Mouse (Mus musculus) forebrain, embryonic 16.5 days (tissue): ENCODE measurements around the gene Ssmem1. TPM values are rescaled to one million over a fixed set of nuclear protein-coding genes. Genes with fewer than 3 reads are reported as not detected.

Experiments
- ATAC-seq: fragments of 200-750 bp; cut with Nextera tagmentation; 2 replicates; pipeline ENCODE4 v1.8.0; 2017; ENCODE audit warnings: mild to moderate bottlenecking, moderate library complexity
- H3K27ac ChIP-seq: fragments of 300-500 bp; sonication (generic); 2 replicates; pipeline ENCODE4 v1.5.1; 2014; ENCODE audit warnings: low read length, control low read depth
- H3K27me3 ChIP-seq: fragments of 300-500 bp; sonication (generic); replicated peaks from 2 replicates; pipeline ENCODE4 v1.6.1; 2014; ENCODE audit warnings: low read length; ENCODE audit not compliant: control insufficient read depth, insufficient read depth
- H3K36me3 ChIP-seq: fragments of 300-500 bp; sonication (generic); 2 replicates; pipeline ENCODE4 v1.6.1; 2014; ENCODE audit not compliant: control insufficient read depth, insufficient read depth
- H3K4me1 ChIP-seq: fragments of 300-500 bp; sonication (generic); replicated peaks from 2 replicates; pipeline ENCODE4 v1.6.1; 2014; ENCODE audit warnings: low read length; ENCODE audit not compliant: control insufficient read depth, insufficient read depth
- H3K4me2 ChIP-seq: fragments of 300-500 bp; sonication (generic); 2 replicates; pipeline ENCODE4 v1.6.1; 2014; ENCODE audit warnings: mild to moderate bottlenecking, low read length, control low read depth
- H3K4me3 ChIP-seq: fragments of 300-500 bp; sonication (generic); replicated peaks from 2 replicates; pipeline ENCODE4 v1.5.1; 2014; ENCODE audit warnings: mild to moderate bottlenecking, low read length, control low read depth
- H3K9ac ChIP-seq: fragments of 300-500 bp; sonication (generic); replicated peaks from 2 replicates; pipeline ENCODE4 v1.6.1; 2014; ENCODE audit warnings: low read depth, low read length, control low read depth
- H3K9me3 ChIP-seq: fragments of 300-500 bp; sonication (generic); 2 replicates; pipeline ENCODE4 v1.6.1; 2016; ENCODE audit warnings: low read length; ENCODE audit not compliant: control insufficient read depth
- WGBS: fragments of 180-500 bp; shearing (Covaris S2); extraction: QIAGEN DNeasy Blood & Tissue Kit; methylation state at CpG from one replicate; pipeline ENCODE4 v1.1.7; 2014; 5-methylcytosine and 5-hydroxymethylcytosine counted together
- polyA plus RNA-seq: library from polyadenylated mRNA; unstranded; fragments of >200 nt; fragmentation: Nextera tagmentation; extraction: Ambion mirVana; gene quantifications from 2 replicates; pipeline ENCODE4 v1.2.1, GENCODE M21; 2015

The Ssmem1 gene
- not detected in 2 replicates for polyA plus RNA-seq

- WGBS, result under 1% methylated on average over 37 of the region's 37 CpGs
- Histone ChIP-seq H3K9me3 (no peaks in the 10 kb centered on the region), H3K27me3 (no peaks in the 10 kb centered on the region), H3K9ac (peak within 1 kb of the TSS; percentile 64), H3K4me2 (peak within 1 kb of the TSS; percentile 89), H3K27ac (peak within 1 kb of the TSS; percentile 91), H3K4me3 (peak within 1 kb of the TSS; percentile 60), H3K4me1 (peaks cover 6% of the 10 kb centered on the region), H3K36me3 (peaks cover 3% of the 10 kb centered on the region; the same call in 1 of the 2 replicates)
- peak; percentile 99 for ATAC-seq
Observed at GRCm38 (mm10) chr6:30509265-30510239, at the start of gene Ssmem1, which contains the start of gene Tmem209. Gene Ssmem1 (plus strand): TSS chr6:30509849. Gene Tmem209 (minus strand): TSS chr6:30509783.

GRCm38 (mm10) chr6:30460750-30461446 is 48.8 kb upstream of the Ssmem1 start:
- H3K4me1 ChIP-seq, result peaks cover 20% of the 10 kb centered on the region
- WGBS, result 8% methylated on average over 19 of the region's 19 CpGs
- ATAC-seq, result peak; percentile 93
- no peaks in the 10 kb centered on the region for H3K27me3 ChIP-seq
- peak overlapping the region; percentile 47 for H3K4me2 ChIP-seq
- H3K27ac ChIP-seq, result peak overlapping the region; percentile 97
- H3K9ac ChIP-seq, result peak overlapping the region; percentile 61
- H3K9me3 ChIP-seq, result no peaks in the 10 kb centered on the region
- H3K4me3 ChIP-seq, result 0 out of 2 replicates have a peak overlapping the region, but pooled peaks have one; percentile 6
- no peaks in the 10 kb centered on the region for H3K36me3 ChIP-seq

GRCm38 (mm10) chr6:30461755-30462344 is 47.8 kb upstream of the Ssmem1 start:
- H3K27me3 ChIP-seq, result no peaks in the 10 kb centered on the region
- H3K4me2 ChIP-seq, result no peak overlapping the region
- whole genome bisulfite sequencing, result 94% methylated on average over 12 of the region's 13 CpGs
- H3K9me3 ChIP-seq, result no peaks in the 10 kb centered on the region
- H3K9ac ChIP-seq, result no peak overlapping the region
- peaks cover 20% of the 10 kb centered on the region for H3K4me1 ChIP-seq
- no peak overlapping the region for H3K4me3 ChIP-seq
- H3K27ac ChIP-seq, result peak overlapping the region; percentile 97; the same call in 1 of the 2 replicates
- H3K36me3 ChIP-seq, result no peaks in the 10 kb centered on the region
- no peak for ATAC-seq

- no peak overlapping the region for H3K4me3 ChIP-seq
- WGBS, result 52% methylated on average over 7 of the region's 7 CpGs
- no peak overlapping the region for H3K4me2 ChIP-seq
- H3K9me3 ChIP-seq, result no peaks in the 10 kb centered on the region
- no peak overlapping the region for H3K9ac ChIP-seq
- H3K36me3 ChIP-seq, result no peaks in the 10 kb centered on the region
- H3K4me1 ChIP-seq, result peaks cover 20% of the 10 kb centered on the region
- no peak for ATAC-seq
- H3K27ac ChIP-seq, result no peak overlapping the region
- no peaks in the 10 kb centered on the region for H3K27me3 ChIP-seq
Observed at GRCm38 (mm10) chr6:30462822-30463221, 46.8 kb upstream of the Ssmem1 start.

- no peak for ATAC-seq
- Histone ChIP-seq H3K4me1 (peaks cover 17% of the 10 kb centered on the region), H3K27me3 (no peaks in the 10 kb centered on the region), H3K36me3 (no peaks in the 10 kb centered on the region), H3K9ac (no peak overlapping the region), H3K27ac (no peak overlapping the region), H3K4me2 (no peak overlapping the region), H3K4me3 (no peak overlapping the region), H3K9me3 (no peaks in the 10 kb centered on the region)
- WGBS, result 85% methylated on average over 11 of the region's 11 CpGs
Observed at GRCm38 (mm10) chr6:30465586-30465985, 44.1 kb upstream of the Ssmem1 start.

GRCm38 (mm10) chr6:30468058-30468457 is 41.6 kb upstream of the Ssmem1 start:
- Histone ChIP-seq H3K4me2 (no peak overlapping the region), H3K36me3 (no peaks in the 10 kb centered on the region), H3K27me3 (no peaks in the 10 kb centered on the region), H3K4me1 (peaks cover 6% of the 10 kb centered on the region; the same call in 1 of the 2 replicates), H3K27ac (no peak overlapping the region), H3K9ac (no peak overlapping the region), H3K4me3 (no peak overlapping the region), H3K9me3 (no peaks in the 10 kb centered on the region)
- WGBS, result 86% methylated on average over 1 of the region's 1 CpGs
- no peak for ATAC-seq

- Histone ChIP-seq H3K9me3 (no peaks in the 10 kb centered on the region), H3K36me3 (no peaks in the 10 kb centered on the region), H3K4me2 (no peak overlapping the region), H3K27me3 (no peaks in the 10 kb centered on the region), H3K9ac (no peak overlapping the region), H3K4me1 (peaks cover 6% of the 10 kb centered on the region; the same call in 1 of the 2 replicates), H3K4me3 (no peak overlapping the region), H3K27ac (no peak overlapping the region)
- 59% methylated on average over 12 of the region's 12 CpGs for WGBS
- 0 out of 2 replicates have a peak, but pooled peaks have one; percentile 49 for ATAC-seq
Observed at GRCm38 (mm10) chr6:30468684-30469083, 41.0 kb upstream of the Ssmem1 start.

GRCm38 (mm10) chr6:30469370-30469769 is 40.3 kb upstream of the Ssmem1 start:
- H3K9ac ChIP-seq, result peak overlapping the region; percentile 6; the same call in 1 of the 2 replicates
- peak overlapping the region; percentile 16; the same call in 1 of the 2 replicates for H3K27ac ChIP-seq
- H3K36me3 ChIP-seq, result no peaks in the 10 kb centered on the region
- H3K4me3 ChIP-seq, result no peak overlapping the region
- H3K4me1 ChIP-seq, result peaks cover 6% of the 10 kb centered on the region; the same call in 1 of the 2 replicates
- H3K9me3 ChIP-seq, result no peaks in the 10 kb centered on the region
- H3K27me3 ChIP-seq, result no peaks in the 10 kb centered on the region
- 44% methylated on average over 12 of the region's 12 CpGs for WGBS
- no peak overlapping the region for H3K4me2 ChIP-seq
- ATAC-seq, result peak; percentile 77; the same call in 1 of the 2 replicates
